Mouse (Mus musculus) cortical plate, adult 2 months (tissue): ENCODE data around the gene Xrcc5. TPM values are rescaled to one million over a fixed set of nuclear protein-coding genes. Genes with fewer than 3 reads are reported as not detected.

Source experiments
- H3K27ac ChIP-seq: fragments of 200-500 bp; 2 replicates; pipeline ENCODE4 v1.5.1; 2012; ENCODE audit warnings: low read length, control low read depth, inconsistent platforms; ENCODE audit not compliant: insufficient read depth
- H3K4me1 ChIP-seq: fragments of 200-500 bp; 2 replicates; pipeline ENCODE4 v1.6.1; 2011; ENCODE audit warnings: low read length; ENCODE audit not compliant: control insufficient read depth, insufficient read depth
- H3K4me3 ChIP-seq: fragments of 200-500 bp; 2 replicates; pipeline ENCODE4 v1.5.1; 2011; ENCODE audit warnings: mild to moderate bottlenecking, low read length, control low read depth; ENCODE audit not compliant: insufficient read depth
- CTCF ChIP-seq: fragments of 200-500 bp; IDR thresholded peaks from 2 replicates; pipeline ENCODE4 v1.5.1; 2011; ENCODE audit warnings: mild to moderate bottlenecking, control low read depth, low read length; ENCODE audit not compliant: insufficient read depth; ENCODE audit errors: extremely low read depth
- POLR2A ChIP-seq: fragments of 200-500 bp; IDR thresholded peaks from 2 replicates; pipeline ENCODE4 v1.6.1; 2011; ENCODE audit warnings: mild to moderate bottlenecking, low read length, control low read depth; ENCODE audit not compliant: insufficient read depth; ENCODE audit errors: extremely low read depth
- polyA plus RNA-seq: library from polyadenylated mRNA; depleted of rRNA; stranded (reverse); fragments of >200 nt; gene quantifications from 2 replicates; pipeline ENCODE4 v1.2.3, GENCODE M21; 2012

The Xrcc5 gene
- polyA plus RNA-seq, 1 experiment = 13.0 TPM

DNA sequence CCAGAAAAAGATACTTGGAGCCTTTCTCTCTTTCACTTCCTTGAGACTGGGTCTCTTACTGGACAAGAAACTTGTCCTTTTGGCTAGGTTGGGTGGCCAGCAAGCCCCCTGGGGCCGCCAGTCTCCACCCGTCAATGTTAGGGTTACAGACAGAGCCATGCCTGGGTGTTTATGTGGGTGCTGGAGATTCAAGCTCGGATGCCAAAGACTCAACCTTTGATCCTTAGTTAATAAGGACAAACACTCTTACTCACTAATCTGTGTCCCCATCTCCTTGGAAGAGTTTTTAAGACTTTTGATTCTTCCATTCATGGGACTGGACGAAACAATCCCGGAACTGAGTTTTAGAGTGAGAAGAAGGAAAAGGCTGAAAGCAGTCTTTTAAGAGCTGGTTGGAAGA is 31.1 kb downstream of the Xrcc5 start:
- H3K4me3 ChIP-seq = no peak overlapping the region
- no peak overlapping the region for H3K27ac ChIP-seq
- TF ChIP-seq POLR2A (no peak), CTCF (no peak)
- H3K4me1 ChIP-seq = no peaks in the 10 kb centered on the region

DNA sequence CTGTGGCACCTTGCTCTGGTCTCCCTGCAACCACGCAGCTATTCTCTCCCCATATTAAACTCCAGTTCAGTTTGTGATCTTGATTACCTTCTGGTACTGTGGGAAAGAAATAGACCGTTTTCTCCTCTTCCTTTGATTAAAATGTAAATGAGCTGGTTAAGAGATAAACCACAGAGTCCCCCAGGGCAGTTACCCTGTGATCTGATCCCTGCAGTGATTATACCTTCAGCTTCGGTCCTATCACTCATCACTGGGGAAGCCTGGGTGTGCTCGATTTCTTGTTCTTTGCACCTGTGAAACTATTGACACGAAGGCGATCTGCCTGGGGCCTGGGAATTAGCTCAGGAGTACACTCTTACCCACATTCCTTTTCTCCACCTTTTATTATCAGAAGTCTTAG is 40.7 kb downstream of the Xrcc5 start:
- TF ChIP-seq POLR2A (no peak), CTCF (no peak)
- H3K4me1 ChIP-seq = no peaks in the 10 kb centered on the region
- no peak overlapping the region for H3K4me3 ChIP-seq
- no peak overlapping the region for H3K27ac ChIP-seq

DNA sequence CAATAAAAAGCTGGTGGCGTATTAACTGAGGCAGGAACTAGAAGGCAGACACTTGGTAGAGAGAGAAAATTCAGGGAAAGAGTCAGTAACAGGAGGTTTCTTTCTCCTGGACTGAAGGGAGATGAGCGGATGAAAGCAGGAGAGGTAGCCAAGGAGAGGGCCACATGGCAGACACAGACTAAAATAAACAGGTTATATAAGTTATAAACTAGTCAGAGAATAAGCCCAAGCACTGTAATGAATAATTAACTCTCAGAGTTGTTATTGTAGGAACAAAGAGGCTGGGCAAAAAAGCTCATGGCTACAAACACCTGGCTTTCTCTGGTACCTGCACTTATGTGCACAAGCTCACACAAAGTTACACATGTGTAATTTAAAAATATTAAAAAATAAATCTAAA is 47.6 kb downstream of the Xrcc5 start:
- TF ChIP-seq POLR2A (no peak), CTCF (no peak)
- no peak overlapping the region for H3K27ac ChIP-seq
- no peaks in the 10 kb centered on the region for H3K4me1 ChIP-seq
- H3K4me3 ChIP-seq = no peak overlapping the region

DNA sequence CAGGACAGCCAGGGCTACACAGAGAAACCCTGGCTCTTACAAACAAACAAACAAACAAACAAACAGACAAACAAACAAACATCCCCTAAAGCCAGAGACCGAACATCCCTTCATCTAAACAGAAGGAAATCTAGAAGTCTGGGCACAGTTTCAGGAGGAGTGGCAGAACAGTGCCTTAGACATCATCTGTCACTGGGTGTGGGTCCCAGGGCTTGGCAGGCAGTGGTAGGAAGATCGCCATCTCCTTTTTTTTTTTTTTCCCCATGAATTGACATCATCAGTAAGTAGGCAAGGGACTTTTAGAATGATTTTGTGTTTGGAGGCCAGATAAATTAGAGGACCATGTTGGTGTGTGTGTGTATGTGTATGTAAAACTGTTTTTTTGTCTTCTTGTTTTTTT is 51.0 kb downstream of the Xrcc5 start:
- TF ChIP-seq CTCF (no peak), POLR2A (no peak)
- H3K27ac ChIP-seq = no peak overlapping the region
- no peak overlapping the region for H3K4me3 ChIP-seq
- no peaks in the 10 kb centered on the region for H3K4me1 ChIP-seq

DNA sequence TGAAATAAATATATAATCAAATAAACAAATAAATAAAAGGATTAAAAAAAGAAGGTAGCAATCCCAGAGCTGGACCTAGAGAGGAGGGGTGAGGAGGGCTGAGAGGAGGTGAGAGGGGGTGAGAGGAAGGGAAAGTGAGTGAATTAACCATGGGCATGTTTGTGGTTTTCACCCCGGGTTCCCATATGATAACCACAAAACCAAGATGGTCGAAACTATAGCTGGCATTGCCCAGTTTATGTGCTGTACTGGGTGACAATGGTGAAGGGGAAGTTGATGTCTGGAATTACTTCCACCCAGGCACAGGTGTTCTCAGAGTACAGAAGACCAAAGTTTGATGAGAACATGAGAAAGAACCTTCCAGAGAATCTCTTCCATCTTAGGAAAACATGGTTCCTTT is 52.2 kb downstream of the Xrcc5 start:
- H3K27ac ChIP-seq = no peak overlapping the region
- TF ChIP-seq CTCF (no peak), POLR2A (no peak)
- no peak overlapping the region for H3K4me3 ChIP-seq
- no peaks in the 10 kb centered on the region for H3K4me1 ChIP-seq

DNA sequence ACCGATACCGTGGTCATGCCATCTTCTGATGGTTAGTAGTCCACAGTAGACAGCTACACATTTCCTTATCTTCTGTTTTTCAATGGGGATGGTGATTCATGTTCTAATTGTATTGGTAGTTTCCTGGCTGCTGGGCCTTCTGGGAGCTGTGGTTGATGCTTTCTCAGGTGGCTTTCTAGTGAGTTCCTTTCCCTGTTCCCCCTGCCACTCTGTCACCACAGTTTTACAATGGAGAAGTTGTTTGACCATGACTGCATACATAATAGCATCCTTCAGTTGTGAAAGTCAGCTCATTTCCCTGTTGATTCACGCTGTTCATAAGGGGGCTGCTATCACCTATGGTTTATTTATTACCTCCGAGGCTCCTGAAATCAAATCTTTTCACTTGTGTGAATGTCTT is 53.6 kb downstream of the Xrcc5 start:
- Histone ChIP-seq H3K27ac (no peak overlapping the region), H3K4me1 (no peaks in the 10 kb centered on the region), H3K4me3 (no peak overlapping the region)
- TF ChIP-seq CTCF = no peak

DNA sequence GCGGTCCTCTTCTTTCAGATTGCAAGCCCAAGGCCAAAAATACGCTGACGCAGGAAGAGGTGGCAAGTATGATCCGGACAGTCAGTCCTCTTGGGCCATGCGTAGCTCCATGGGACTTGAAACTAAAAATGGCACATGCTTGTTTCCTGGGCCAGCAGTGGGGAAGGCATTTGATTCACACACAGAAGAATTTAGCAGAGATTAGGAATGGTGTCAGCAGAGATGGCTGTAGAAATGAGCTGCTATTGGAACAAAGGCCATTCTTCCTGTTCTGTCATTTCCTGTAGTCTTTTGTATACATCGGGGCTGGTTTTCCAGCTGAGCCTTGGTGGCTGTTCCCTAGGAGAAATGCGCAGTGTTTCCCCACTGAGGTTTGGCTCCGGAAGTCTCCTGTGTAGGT is 57.4 kb downstream of the Xrcc5 start:
- H3K27ac ChIP-seq = no peak overlapping the region
- H3K4me3 ChIP-seq = no peak overlapping the region
- H3K4me1 ChIP-seq = no peaks in the 10 kb centered on the region
- no peak for TF ChIP-seq POLR2A
- no peak for TF ChIP-seq CTCF

DNA sequence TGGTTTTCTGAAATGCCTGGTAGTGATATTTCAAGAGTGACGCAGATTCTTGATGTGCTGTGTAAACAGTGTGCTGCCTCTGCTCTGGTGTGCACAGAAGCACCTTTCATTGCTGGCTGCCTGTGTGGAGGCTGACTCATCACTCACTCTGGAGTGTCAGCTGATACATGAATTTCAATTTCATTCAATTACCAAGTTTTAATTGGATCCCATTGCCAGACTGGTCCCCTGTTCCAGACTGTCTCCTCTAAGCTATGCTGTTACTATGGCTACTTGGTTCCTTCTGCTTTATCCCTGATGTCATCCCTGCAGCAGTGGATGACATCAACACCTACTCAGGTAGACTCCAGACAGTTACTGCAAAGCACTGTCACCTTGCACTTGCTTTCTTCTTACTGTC is 65.3 kb downstream of the Xrcc5 start:
- no peak for TF ChIP-seq CTCF
- Histone ChIP-seq H3K27ac (no peak overlapping the region), H3K4me3 (no peak overlapping the region), H3K4me1 (peaks cover 2% of the 10 kb centered on the region)

DNA sequence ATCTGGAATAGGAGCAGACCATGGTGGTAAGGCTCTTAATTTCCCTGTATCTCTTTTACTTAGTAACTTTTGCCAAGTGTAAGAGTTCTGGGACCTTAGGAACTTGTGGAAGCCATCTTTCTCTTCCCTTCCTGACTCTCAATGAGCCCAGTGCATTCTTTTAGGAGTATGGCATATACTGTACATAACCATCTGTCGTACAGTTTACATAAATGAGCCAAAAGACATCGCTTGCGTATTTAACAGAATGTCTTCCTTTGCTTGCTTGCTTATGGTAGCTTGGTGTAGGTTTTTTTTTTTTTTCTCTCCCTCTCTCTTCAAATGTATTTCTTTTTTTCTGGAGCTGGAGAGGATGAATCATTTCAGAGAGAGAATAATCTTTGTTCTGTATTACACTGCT is 65.7 kb downstream of the Xrcc5 start:
- no peak overlapping the region for H3K27ac ChIP-seq
- no peak overlapping the region for H3K4me3 ChIP-seq
- H3K4me1 ChIP-seq = peaks cover 2% of the 10 kb centered on the region
- TF ChIP-seq POLR2A (no peak), CTCF (no peak)

DNA sequence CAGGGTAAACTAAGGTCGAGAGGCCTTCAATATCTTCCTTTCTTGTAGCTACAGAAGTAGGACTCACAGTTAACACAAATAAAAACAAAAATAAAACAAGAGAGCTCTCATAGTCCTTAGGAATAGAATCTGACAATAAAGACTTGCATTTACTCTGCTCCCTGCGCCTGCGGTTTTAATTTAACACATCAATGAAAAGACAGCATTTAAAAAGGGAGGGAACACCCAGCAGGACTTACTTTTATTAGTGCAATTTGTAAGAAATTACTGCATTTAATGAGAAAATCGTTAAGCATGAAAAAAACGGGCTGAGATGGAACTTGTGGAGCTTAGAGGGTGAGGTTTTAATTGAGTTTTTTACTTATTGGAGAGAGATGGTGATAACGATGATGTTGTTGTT is 66.4 kb downstream of the Xrcc5 start:
- Histone ChIP-seq H3K27ac (no peak overlapping the region), H3K4me1 (peaks cover 2% of the 10 kb centered on the region), H3K4me3 (no peak overlapping the region)
- TF ChIP-seq POLR2A = no peak
- TF ChIP-seq CTCF = no peak

DNA sequence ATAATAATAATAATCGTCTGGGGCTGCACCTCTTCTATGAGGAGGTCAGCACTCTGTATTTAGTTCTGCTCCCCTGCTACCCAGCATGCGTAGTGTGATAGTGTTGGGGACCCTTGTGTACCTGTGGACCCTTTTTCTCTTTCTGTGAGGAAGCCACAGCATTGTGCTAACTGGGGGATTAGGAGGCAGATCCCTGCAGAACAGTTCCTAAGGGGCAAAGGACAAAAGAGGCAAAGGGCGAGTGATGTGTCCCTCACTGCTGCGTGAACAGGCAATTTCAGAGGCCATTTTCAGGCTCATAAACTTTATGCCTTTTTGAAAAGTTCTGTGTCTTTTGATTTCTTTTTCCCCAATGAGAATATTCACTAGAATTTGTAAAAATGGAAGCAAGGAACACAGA is 66.8 kb downstream of the Xrcc5 start:
- TF ChIP-seq CTCF = no peak
- TF ChIP-seq POLR2A = no peak
- Histone ChIP-seq H3K4me1 (peaks cover 2% of the 10 kb centered on the region), H3K4me3 (no peak overlapping the region), H3K27ac (no peak overlapping the region)
